19 mouse cellular contexts compared by ENCODE assay signal in genomic region chr5:107915280-107915679, GRCm38 (mm10).
"Had no signal": no experiment of that assay in that cellular context is flagged by ENCODE, and none has a peak within 500 bp of the region (broad histone marks: within the 10 kb centered on the region; RNA-seq: fewer than 3 reads in every experiment).

No protein-coding gene starts in this region.

- H3K4me1 ChIP-seq: kidney, embryonic 15.5 days; liver, embryonic 13.5 days; midbrain, embryonic 12.5 days had no signal

- H3K4me2 ChIP-seq: kidney, embryonic 15.5 days; liver, embryonic 13.5 days; midbrain, embryonic 12.5 days had no signal

- H3K27ac ChIP-seq: kidney, embryonic 15.5 days; left cerebral cortex, adult 2 months; liver, embryonic 13.5 days; macrophage; midbrain, embryonic 12.5 days; stomach, postnatal 0 days had no signal

- H3K36me3 ChIP-seq: midbrain, embryonic 12.5 days had no signal

- H3K9ac ChIP-seq: kidney, embryonic 15.5 days; liver, embryonic 13.5 days; midbrain, embryonic 12.5 days had no signal

- H3K9me3 ChIP-seq: kidney, embryonic 15.5 days; liver, embryonic 13.5 days; midbrain, embryonic 12.5 days had no signal

- DNase-seq: kidney, adult 11 months; kidney, adult 8-10 months; kidney, postnatal 10 days; kidney, postnatal 36 days; layer of hippocampus, postnatal 36 days; liver, embryonic 13.5 days; lung, adult 2 months; lung, postnatal 14 days; right cerebral cortex, adult 18-20 months; right cerebral cortex, postnatal 14 days; right cerebral cortex, postnatal 4 days; thymus, adult 2 months; thymus, postnatal 14 days; thymus, postnatal 4 days had no signal

- H3K27me3 ChIP-seq: kidney, embryonic 15.5 days; liver, embryonic 13.5 days; midbrain, embryonic 12.5 days had no signal

- H3K4me3 ChIP-seq: kidney, embryonic 15.5 days; left cerebral cortex, adult 2 months; liver, embryonic 13.5 days; midbrain, embryonic 12.5 days had no signal
